Mouse (Mus musculus): Measurements from ENCODE around the gene Snd1. TPM values are rescaled to one million over a fixed set of nuclear protein-coding genes. Genes with fewer than 3 reads are reported as not detected.
A peak's percentile ranks its signal among the peaks of the same experiment; 100 is the strongest.

Snd1 gene
- polyA plus RNA-seq, 1 experiment = 62.1 TPM

DNA sequence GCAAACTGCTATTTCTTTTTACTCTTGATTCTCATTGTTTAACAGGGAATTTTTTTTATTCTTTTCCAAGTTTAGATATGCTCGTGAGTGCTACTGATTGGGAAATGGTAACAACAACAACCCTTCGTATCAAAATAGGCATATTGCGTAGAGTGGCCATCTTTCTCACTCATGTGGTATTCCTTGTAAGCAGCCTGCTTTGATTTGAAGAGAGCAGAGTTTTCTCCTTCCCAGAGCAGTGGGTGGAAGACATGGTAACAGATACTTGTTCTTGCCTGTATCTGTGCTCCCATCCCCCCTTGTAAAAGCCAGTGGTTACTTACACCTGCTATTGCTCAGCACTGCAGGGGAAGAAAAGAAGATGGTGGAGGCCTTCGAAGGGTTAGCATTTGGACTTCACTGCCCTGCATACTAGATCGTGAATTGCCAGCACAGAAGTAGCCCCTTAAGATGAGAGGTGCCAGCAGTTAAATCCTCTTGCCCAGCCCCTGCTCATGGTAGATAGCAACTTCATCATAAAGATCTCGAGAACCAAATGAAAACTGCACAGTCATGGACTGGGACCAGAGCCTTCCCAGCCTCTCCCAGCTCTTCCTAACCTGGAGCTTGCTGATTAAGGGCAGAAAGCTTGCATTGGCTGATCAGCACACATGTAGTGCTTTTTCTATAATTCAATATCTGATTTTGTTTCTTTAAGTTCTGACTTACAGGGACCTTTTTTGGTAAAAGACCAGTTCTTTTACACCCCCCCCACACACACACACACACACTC lies 279.4 kb downstream of the Snd1 start:
- TF ChIP-seq CTCF (IDR thresholded peaks at IDR 0.05; ENCODE audit: extremely low read depth, insufficient read depth, low read length) = no peak
- no peak for TF ChIP-seq POLR2A (IDR thresholded peaks at IDR 0.05; ENCODE audit: extremely low read depth, insufficient read depth, low read length)
- H3K4me3 ChIP-seq (ENCODE audit: insufficient read depth, low read length) = no peak overlapping the region
- H3K27ac ChIP-seq (ENCODE audit: insufficient read depth, low read length) = peak overlapping the region; percentile 52; the same call in 1 of the 2 replicates
- peaks cover 15% of the 10 kb centered on the region for H3K4me1 ChIP-seq (ENCODE audit: control insufficient read depth, insufficient read depth, low read length)

DNA sequence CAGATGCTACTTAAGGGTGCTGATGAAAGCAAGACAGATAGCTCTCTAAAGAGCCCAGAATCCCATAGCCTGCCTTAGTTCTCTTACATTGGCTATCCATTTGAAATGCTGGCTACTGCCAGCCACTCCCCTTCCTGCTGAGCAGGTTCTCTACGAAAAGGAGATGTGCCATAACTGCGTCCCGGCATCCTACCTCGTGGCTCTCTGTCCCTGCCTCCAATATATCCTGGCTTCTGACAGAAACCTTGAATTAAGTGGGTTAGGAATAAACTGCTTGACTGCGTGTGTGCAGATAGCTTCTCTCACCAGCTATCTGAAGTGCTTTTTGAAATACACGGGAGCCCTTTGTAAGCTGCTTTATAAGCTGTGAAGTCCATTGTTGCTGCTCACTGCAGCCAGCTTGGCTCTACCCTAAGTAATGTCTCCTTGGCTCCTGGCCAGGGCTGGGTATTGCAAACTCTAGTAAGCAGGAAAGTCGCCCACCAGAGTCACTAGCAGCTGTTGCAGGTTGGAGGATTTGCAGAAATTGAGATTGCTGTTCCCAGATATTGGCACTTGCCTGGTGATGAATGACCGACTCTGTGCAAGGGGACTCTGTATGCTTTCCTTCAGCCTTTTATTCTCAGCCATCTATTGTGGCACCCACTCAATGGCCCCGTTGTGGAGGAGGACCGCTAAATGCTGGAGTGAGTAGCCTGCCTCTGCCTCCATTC lies 281.5 kb downstream of the Snd1 start:
- Histone ChIP-seq H3K4me3 (ENCODE audit: insufficient read depth, low read length) (no peak overlapping the region), H3K27ac (ENCODE audit: insufficient read depth, low read length) (peak overlapping the region; percentile 5), H3K4me1 (ENCODE audit: control insufficient read depth, insufficient read depth, low read length) (peaks cover 15% of the 10 kb centered on the region)
- no peak for TF ChIP-seq POLR2A (IDR thresholded peaks at IDR 0.05; ENCODE audit: extremely low read depth, insufficient read depth, low read length)
- TF ChIP-seq CTCF (IDR thresholded peaks at IDR 0.05; ENCODE audit: extremely low read depth, insufficient read depth, low read length) = no peak

DNA sequence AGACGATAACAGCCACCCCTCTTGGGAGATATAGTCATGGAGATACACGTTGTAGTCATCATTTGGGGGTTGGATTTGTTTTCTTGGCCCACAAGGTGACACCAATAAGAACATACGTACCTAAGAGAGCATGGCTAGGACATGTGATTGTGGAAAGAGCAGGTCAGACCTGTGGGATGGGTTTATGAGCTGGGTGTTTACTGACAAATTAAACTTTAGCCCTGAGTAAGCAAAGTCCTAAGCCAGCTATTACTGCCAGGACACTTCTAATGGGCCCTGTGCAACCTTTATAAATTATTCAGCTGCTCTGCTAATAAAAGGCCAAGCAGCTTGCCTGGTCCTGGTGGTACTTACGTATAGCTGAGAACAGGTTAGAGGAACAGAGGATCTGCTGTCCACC lies 283.4 kb downstream of the Snd1 start:
- TF ChIP-seq CTCF (IDR thresholded peaks at IDR 0.05; ENCODE audit: extremely low read depth, insufficient read depth, low read length) (no peak), POLR2A (IDR thresholded peaks at IDR 0.05; ENCODE audit: extremely low read depth, insufficient read depth, low read length) (no peak)
- no peak overlapping the region for H3K27ac ChIP-seq (ENCODE audit: insufficient read depth, low read length)
- H3K4me3 ChIP-seq (ENCODE audit: insufficient read depth, low read length) = no peak overlapping the region
- H3K4me1 ChIP-seq (ENCODE audit: control insufficient read depth, insufficient read depth, low read length) = peaks cover 13% of the 10 kb centered on the region

DNA sequence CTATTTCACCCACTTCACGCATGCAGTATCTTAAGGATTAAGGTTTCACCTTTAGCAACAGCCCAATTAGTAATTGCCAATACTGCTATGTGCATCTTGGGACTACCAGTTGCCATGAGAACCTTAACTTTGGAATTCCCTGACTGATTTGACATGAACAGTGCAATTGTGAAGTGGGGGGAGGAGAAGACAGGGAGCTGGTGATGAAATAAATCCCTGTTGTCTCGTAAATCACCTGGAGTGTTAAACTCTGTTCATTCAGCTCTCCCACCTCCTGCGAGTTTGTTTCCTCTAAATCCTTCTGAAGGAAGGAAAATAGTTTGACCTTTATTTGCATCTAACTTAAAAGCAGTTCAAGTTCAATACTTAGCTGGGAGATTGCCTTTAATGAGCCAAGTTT lies 286.8 kb downstream of the Snd1 start:
- Histone ChIP-seq H3K4me1 (ENCODE audit: control insufficient read depth, insufficient read depth, low read length) (peaks cover 3% of the 10 kb centered on the region), H3K27ac (ENCODE audit: insufficient read depth, low read length) (no peak overlapping the region), H3K4me3 (ENCODE audit: insufficient read depth, low read length) (no peak overlapping the region)
- TF ChIP-seq POLR2A (IDR thresholded peaks at IDR 0.05; ENCODE audit: extremely low read depth, insufficient read depth, low read length) = no peak
- no peak for TF ChIP-seq CTCF (IDR thresholded peaks at IDR 0.05; ENCODE audit: extremely low read depth, insufficient read depth, low read length)

DNA sequence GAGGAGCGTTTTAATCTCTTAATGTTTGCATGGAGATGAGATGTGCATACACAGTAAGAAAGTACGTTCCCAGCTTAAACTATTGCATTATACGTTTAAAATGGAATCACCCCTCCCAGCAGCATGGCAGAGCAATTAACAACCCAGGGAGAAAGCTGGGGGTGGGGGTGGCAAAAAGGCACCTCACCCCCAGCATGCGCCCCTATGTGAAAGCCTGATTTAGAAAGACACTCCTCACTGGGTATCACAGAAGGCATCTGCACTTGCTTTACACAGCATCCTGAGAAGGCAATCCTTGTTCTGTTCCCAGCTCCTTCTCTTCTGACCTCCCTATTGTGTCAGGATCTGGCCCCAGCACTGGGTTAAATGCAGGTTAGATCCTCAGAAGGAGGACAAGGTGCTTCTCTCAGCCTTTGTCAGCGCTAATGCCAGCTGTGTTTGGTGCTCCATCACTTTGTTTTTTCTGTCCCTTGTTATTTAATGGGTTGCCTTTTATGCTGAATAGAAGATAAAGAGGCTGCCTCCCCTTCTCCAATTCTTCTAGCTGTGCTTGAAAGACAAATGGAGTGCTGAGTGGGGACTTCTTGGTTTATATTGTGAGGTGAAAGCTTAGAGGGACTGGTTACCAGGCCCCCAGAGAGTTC lies 287.3 kb downstream of the Snd1 start:
- TF ChIP-seq CTCF (IDR thresholded peaks at IDR 0.05; ENCODE audit: extremely low read depth, insufficient read depth, low read length) = no peak
- no peak for TF ChIP-seq POLR2A (IDR thresholded peaks at IDR 0.05; ENCODE audit: extremely low read depth, insufficient read depth, low read length)
- H3K4me3 ChIP-seq (ENCODE audit: insufficient read depth, low read length) = no peak overlapping the region
- peaks cover 1% of the 10 kb centered on the region; the same call in 1 of the 2 replicates for H3K4me1 ChIP-seq (ENCODE audit: control insufficient read depth, insufficient read depth, low read length)
- no peak overlapping the region for H3K27ac ChIP-seq (ENCODE audit: insufficient read depth, low read length)

DNA sequence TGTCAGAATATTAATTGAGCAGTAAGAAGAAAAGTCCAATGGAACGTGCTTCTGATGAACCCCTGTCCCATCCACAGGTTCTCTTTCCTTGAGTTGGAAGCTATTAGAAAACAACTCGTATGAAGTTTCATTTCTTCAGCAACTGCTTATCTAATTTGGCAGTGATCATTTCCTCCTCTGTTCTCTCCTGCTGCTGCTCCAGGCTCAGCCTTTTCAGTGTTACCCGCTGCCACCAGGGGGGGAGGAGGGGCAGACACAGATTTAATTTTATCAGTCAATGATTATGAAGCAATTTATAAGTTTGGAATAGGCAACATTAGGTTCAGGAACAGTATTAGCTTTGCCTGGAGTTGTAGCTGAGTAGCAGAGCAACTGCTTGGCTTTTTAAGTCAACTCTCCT lies 291.7 kb downstream of the Snd1 start:
- H3K4me1 ChIP-seq (ENCODE audit: control insufficient read depth, insufficient read depth, low read length) = peaks cover 6% of the 10 kb centered on the region
- no peak overlapping the region for H3K27ac ChIP-seq (ENCODE audit: insufficient read depth, low read length)
- no peak for TF ChIP-seq CTCF (IDR thresholded peaks at IDR 0.05; ENCODE audit: extremely low read depth, insufficient read depth, low read length)
- TF ChIP-seq POLR2A (IDR thresholded peaks at IDR 0.05; ENCODE audit: extremely low read depth, insufficient read depth, low read length) = no peak
- H3K4me3 ChIP-seq (ENCODE audit: insufficient read depth, low read length) = no peak overlapping the region

DNA sequence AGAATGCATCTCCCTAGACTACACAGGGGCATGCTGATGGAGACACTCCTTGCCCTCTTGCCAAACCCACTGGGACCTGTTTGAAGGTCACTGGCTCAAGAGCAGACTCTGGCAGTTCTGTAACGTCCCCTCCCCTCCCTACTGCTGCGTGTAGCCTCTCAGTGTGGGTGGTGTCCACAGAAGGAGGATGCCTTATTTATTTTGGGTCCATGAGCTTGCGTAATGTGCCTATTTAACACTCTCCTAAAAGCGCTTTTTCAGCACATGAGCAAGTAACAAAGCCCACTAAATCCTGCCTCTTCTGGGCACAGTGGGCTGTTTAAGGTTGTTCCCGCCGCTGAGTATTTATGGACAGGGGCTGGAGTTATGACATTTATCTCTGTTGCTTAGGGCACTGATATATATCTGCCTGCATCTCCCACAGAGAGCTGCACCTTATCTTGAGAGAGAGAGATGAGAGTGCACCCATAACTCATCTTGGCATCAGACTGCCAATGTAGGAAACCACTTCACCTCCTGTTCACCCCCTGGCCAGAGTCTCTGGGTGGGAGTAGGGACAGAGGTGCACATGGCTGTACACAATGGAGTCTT lies 293.0 kb downstream of the Snd1 start:
- Histone ChIP-seq H3K4me1 (ENCODE audit: control insufficient read depth, insufficient read depth, low read length) (peaks cover 4% of the 10 kb centered on the region; the same call in 1 of the 2 replicates), H3K4me3 (ENCODE audit: insufficient read depth, low read length) (no peak overlapping the region), H3K27ac (ENCODE audit: insufficient read depth, low read length) (peak overlapping the region; percentile 8; the same call in 1 of the 2 replicates)
- TF ChIP-seq CTCF (IDR thresholded peaks at IDR 0.05; ENCODE audit: extremely low read depth, insufficient read depth, low read length) (no peak), POLR2A (IDR thresholded peaks at IDR 0.05; ENCODE audit: extremely low read depth, insufficient read depth, low read length) (no peak)

DNA sequence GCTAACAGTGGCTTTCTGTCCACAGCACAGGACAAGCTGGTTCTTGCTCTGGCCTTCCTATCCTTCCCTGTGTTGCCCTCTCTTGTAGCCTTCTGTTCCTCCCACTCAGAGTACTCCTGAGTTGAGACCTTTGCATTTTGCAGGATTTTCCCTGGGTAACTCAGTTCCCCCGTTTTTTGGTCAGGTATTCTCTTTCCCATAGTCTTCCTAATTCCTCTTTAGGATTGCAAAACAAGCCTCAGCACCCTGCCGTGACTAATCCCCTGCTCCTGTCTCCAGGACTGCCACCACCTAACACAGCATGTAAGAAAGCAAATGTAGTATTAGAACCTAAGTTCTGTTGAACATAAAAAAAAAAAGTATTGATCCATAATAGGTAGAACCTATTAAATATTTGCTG lies 296.4 kb downstream of the Snd1 start:
- H3K4me3 ChIP-seq (ENCODE audit: insufficient read depth, low read length) = no peak overlapping the region
- no peak overlapping the region for H3K27ac ChIP-seq (ENCODE audit: insufficient read depth, low read length)
- H3K4me1 ChIP-seq (ENCODE audit: control insufficient read depth, insufficient read depth, low read length) = peaks cover 4% of the 10 kb centered on the region; the same call in 1 of the 2 replicates
- TF ChIP-seq CTCF (IDR thresholded peaks at IDR 0.05; ENCODE audit: extremely low read depth, insufficient read depth, low read length) (no peak), POLR2A (IDR thresholded peaks at IDR 0.05; ENCODE audit: extremely low read depth, insufficient read depth, low read length) (no peak)

DNA sequence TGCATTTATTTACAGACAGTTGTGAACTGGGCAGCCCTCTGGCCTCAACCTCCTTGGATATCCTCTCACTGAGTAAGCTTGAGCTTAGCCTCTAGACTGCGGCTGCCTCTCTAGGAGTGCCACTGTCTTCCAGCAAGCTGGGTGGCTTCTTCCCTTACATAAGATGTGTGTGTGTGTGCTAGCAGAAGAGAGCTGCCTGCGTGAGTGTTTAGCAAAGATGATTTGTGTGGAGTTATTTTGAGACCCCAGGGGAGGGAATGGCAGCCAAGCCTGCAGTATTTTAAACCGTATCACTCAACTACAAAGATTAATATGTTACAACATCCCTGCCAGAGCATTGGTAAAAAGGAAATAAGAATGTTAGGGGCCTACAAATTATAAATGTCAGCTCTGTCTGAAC lies 306.8 kb downstream of the Snd1 start:
- Histone ChIP-seq H3K4me1 (ENCODE audit: control insufficient read depth, insufficient read depth, low read length) (peaks cover 8% of the 10 kb centered on the region), H3K27ac (ENCODE audit: insufficient read depth, low read length) (peak overlapping the region; percentile 53)
- TF ChIP-seq POLR2A (IDR thresholded peaks at IDR 0.05; ENCODE audit: extremely low read depth, insufficient read depth, low read length) = peak; percentile 51; the same call in 1 of the 2 replicates
- no peak for TF ChIP-seq CTCF (IDR thresholded peaks at IDR 0.05; ENCODE audit: extremely low read depth, insufficient read depth, low read length)

More for the DNA sequence above, 306.8 kb downstream of the Snd1 start:
- H3K4me3 ChIP-seq (ENCODE audit: insufficient read depth, low read length) = no peak overlapping the region
